Comparison of ENCODE assay signal across 9 mouse cellular contexts in genomic region chr3:27607796-27608151, GRCm38 (mm10).
A peak's percentile ranks its signal among the peaks of the same experiment; 100 is the strongest.
DNase-seq lines count a peak whose midpoint lies in the region; ATAC-seq lines count a peak whose summit lies in the region.
"Had no signal": no experiment of that assay in that cellular context is flagged by ENCODE, and none has a peak within 500 bp of the region (broad histone marks: within the 10 kb centered on the region; RNA-seq: fewer than 3 reads in every experiment).

No protein-coding gene starts in this region.

- no peak overlapping the region for H3K4me2 ChIP-seq in forebrain, embryonic 15.5 days (replicated peaks)
- H3K4me2 ChIP-seq in forebrain, embryonic 14.5 days (ENCODE audit: low read length): no peak overlapping the region

- no peaks in the 10 kb centered on the region for H3K9me3 ChIP-seq in forebrain, embryonic 15.5 days
- H3K9me3 ChIP-seq in forebrain, embryonic 14.5 days (replicated peaks; ENCODE audit: control insufficient read depth, low read length): no peaks in the 10 kb centered on the region

- H3K27ac ChIP-seq in forebrain, embryonic 15.5 days (replicated peaks): 0 out of 2 replicates have a peak overlapping the region, but pooled peaks have one; percentile 16
- H3K27ac ChIP-seq in forebrain, embryonic 14.5 days (ENCODE audit: low read depth, low read length): no peak overlapping the region

- no peaks in the 10 kb centered on the region for H3K36me3 ChIP-seq in forebrain, embryonic 15.5 days
- H3K36me3 ChIP-seq in forebrain, embryonic 14.5 days (ENCODE audit: control insufficient read depth, insufficient read depth, low read length): no peaks in the 10 kb centered on the region

- H3K4me1 ChIP-seq in forebrain, embryonic 15.5 days: peaks cover 16% of the 10 kb centered on the region
- H3K4me1 ChIP-seq in forebrain, embryonic 14.5 days (ENCODE audit: control insufficient read depth, insufficient read depth, low read length): no peaks in the 10 kb centered on the region; the same call in 1 of the 2 replicates

- H3K4me3 ChIP-seq in forebrain, embryonic 15.5 days: no peak overlapping the region
- no peak overlapping the region for H3K4me3 ChIP-seq in forebrain, embryonic 14.5 days (ENCODE audit: low read depth, low read length)

- no peaks in the 10 kb centered on the region for H3K27me3 ChIP-seq in forebrain, embryonic 15.5 days
- H3K27me3 ChIP-seq in forebrain, embryonic 14.5 days (replicated peaks; ENCODE audit: control insufficient read depth, insufficient read depth, low read length): no peaks in the 10 kb centered on the region
- H3K27me3 ChIP-seq: CH12.LX had no signal

- no peak for DNase-seq in forebrain, embryonic 14.5 days (ENCODE audit: low spot score)
- peak; percentile 53 to 55 for DNase-seq in adrenal gland, postnatal 36 days
- peak; percentile 52 for DNase-seq in heart, postnatal 25 days (ENCODE audit: low spot score)
- peak; percentile 68 for DNase-seq in lung, postnatal 10 days
- DNase-seq in left cerebral cortex, adult 8-10 months (ENCODE audit: low spot score in 2 of 2): no peak
- DNase-seq in right cerebral cortex, postnatal 4 days: no peak
- no peak for DNase-seq in left cerebral cortex, adult 18-20 months (ENCODE audit: low spot score in 2 of 2)

- intact Hi-C loops in heart, postnatal 25 days (cut with DNase I): no loop called here

- ATAC-seq in forebrain, embryonic 15.5 days (replicated peaks): no peak; the same call in 1 of the 2 replicates
- ATAC-seq in forebrain, embryonic 14.5 days: no peak

- 68% methylated on average over 7 of the region's 7 CpGs for WGBS in forebrain, embryonic 15.5 days
- 72% methylated on average over 7 of the region's 7 CpGs for WGBS in forebrain, embryonic 14.5 days

- no peak overlapping the region for H3K9ac ChIP-seq in forebrain, embryonic 15.5 days (replicated peaks)
- H3K9ac ChIP-seq in forebrain, embryonic 14.5 days (ENCODE audit: low read length): no peak overlapping the region

Comparison
In these comparisons a context has a peak if more than half of its experiments do, and no peak if none do; other contexts are left out.
1. DNase-seq: peak in adrenal gland, postnatal 36 days (2 of 2), heart, postnatal 25 days (single experiment) and lung, postnatal 10 days (single experiment); none in forebrain, embryonic 14.5 days (single experiment), left cerebral cortex, adult 8-10 months (0 of 2), right cerebral cortex, postnatal 4 days (single experiment) and left cerebral cortex, adult 18-20 months (0 of 2).